Mouse (Mus musculus): ENCODE results near the gene Zcchc18.

- TF ChIP-seq CTCF (IDR thresholded peaks at IDR 0.05; ENCODE audit: low read depth, low read length): no peak
- TF ChIP-seq POLR2A (IDR thresholded peaks at IDR 0.05; ENCODE audit: borderline replicate concordance, low read depth, low read length): no peak
These were observed 44.6 kb downstream of the Zcchc18 start for GRCm38 (mm10) chrX:137037470-137037999.

Data from bone marrow macrophage, adult 2 months (primary cell).